Mouse (Mus musculus) heart, embryonic 15.5 days (tissue): ENCODE data around the gene Gm17651. TPM values are rescaled to one million over a fixed set of nuclear protein-coding genes. Genes with fewer than 3 reads are reported as not detected.
A peak's percentile ranks its signal among the peaks of the same experiment; 100 is the strongest.

Experiments used
- ATAC-seq: fragments of 200-750 bp; cut with Nextera tagmentation; replicated peaks from 2 replicates; pipeline ENCODE4 v1.8.0; 2017; ENCODE audit warnings: low read depth, moderate TSS enrichment; ENCODE audit not compliant: insufficient number of reproducible peaks, insufficient read depth, low FRiP score
- H3K27ac ChIP-seq: fragments of 300-500 bp; sonication (generic); 2 replicates; pipeline ENCODE4 v1.5.1; 2015; ENCODE audit warnings: mild to moderate bottlenecking, inconsistent platforms
- H3K27me3 ChIP-seq: fragments of 300-500 bp; sonication (generic); 2 replicates; pipeline ENCODE4 v1.6.1; 2015; ENCODE audit warnings: inconsistent platforms
- H3K36me3 ChIP-seq: fragments of 300-500 bp; sonication (generic); 2 replicates; pipeline ENCODE4 v1.6.1; 2015; ENCODE audit warnings: mild to moderate bottlenecking, inconsistent platforms
- H3K4me1 ChIP-seq: fragments of 300-500 bp; sonication (generic); replicated peaks from 2 replicates; pipeline ENCODE4 v1.6.1; 2015; ENCODE audit warnings: inconsistent platforms
- H3K4me2 ChIP-seq: fragments of 300-500 bp; sonication (generic); 2 replicates; pipeline ENCODE4 v1.6.1; 2015; ENCODE audit warnings: inconsistent platforms, mild to moderate bottlenecking, moderate library complexity
- H3K4me3 ChIP-seq: fragments of 300-500 bp; sonication (generic); 2 replicates; pipeline ENCODE4 v1.5.1; 2015; ENCODE audit warnings: mild to moderate bottlenecking, inconsistent platforms
- H3K9ac ChIP-seq: fragments of 300-500 bp; sonication (generic); 2 replicates; pipeline ENCODE4 v1.6.1; 2015; ENCODE audit warnings: mild to moderate bottlenecking, inconsistent platforms
- H3K9me3 ChIP-seq: fragments of 300-500 bp; sonication (generic); replicated peaks from 2 replicates; pipeline ENCODE4 v1.6.1; 2016; ENCODE audit warnings: inconsistent platforms
- WGBS: fragments of 180-500 bp; shearing (Covaris S2); methylation state at CpG from one replicate; pipeline ENCODE4 v1.1.7; 2015; ENCODE audit warnings: mixed read lengths; 5-methylcytosine and 5-hydroxymethylcytosine counted together
- microRNA-seq: library from miRNA; unstranded; fragments of <30 nt; microRNA quantifications from one replicate; pipeline ENCODE4, GENCODE M21; 2016
- polyA plus RNA-seq: library from polyadenylated mRNA; unstranded; fragments of >200 nt; fragmentation: Nextera tagmentation; extraction: Ambion mirVana; gene quantifications from 2 replicates; pipeline ENCODE4 v1.2.1, GENCODE M21; 2015

Gm17651 gene
- polyA plus RNA-seq, 1 experiment from 2014 or later = not detected

DNA sequence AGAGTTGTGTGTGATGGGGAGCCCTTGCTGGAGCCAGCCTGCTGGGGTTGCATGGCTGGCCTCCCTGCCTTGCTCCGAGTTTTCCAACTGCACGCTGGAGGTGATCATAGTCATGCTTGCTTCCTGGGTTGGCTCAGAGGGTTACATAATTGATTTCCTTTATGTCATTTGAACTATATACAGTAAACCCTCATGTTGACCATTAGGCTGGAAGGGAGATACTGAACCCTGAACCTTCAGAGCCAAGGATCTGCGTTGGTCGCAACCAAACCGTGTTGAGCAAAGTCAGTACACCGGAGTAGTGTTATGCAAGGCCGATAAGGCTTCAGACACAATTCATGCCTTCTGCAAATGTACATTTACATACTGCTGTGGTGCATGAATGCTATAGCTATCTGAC lies 46.6 kb downstream of the Gm17651 start:
- Histone ChIP-seq H3K9ac (peak overlapping the region; percentile 53; the same call in 1 of the 2 replicates), H3K4me2 (peak overlapping the region; percentile 80), H3K4me1 (peaks cover 8% of the 10 kb centered on the region), H3K36me3 (no peaks in the 10 kb centered on the region), H3K27me3 (no peaks in the 10 kb centered on the region), H3K27ac (no peak overlapping the region), H3K4me3 (peak overlapping the region; percentile 59), H3K9me3 (no peaks in the 10 kb centered on the region)
- 71% methylated on average over 7 of the region's 7 CpGs for WGBS
- no peak for ATAC-seq

DNA sequence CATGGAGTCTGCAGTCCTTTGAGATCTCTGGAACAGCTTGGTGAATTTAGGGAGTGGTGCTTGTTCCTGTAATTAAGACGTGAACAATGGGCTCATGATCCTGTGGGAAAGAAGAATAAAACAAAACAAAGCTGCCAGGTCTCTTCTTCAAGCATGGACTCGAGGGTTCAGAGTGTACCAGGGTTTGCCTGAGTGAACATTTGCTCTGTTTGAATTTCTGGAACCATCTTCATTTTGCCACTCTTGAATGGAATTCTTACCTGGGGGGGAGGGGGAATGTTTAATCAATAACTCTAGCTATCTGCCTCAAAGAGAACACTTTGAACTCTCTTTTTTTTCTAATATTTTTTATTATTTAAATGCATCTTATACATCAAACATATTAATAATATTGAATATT lies 49.9 kb downstream of the Gm17651 start:
- no peak overlapping the region for H3K4me2 ChIP-seq
- no peak for ATAC-seq
- H3K27me3 ChIP-seq = no peaks in the 10 kb centered on the region
- no peaks in the 10 kb centered on the region for H3K9me3 ChIP-seq
- H3K4me3 ChIP-seq = no peak overlapping the region
- peaks cover 8% of the 10 kb centered on the region for H3K4me1 ChIP-seq
- H3K9ac ChIP-seq = no peak overlapping the region
- H3K27ac ChIP-seq = no peak overlapping the region
- no peaks in the 10 kb centered on the region for H3K36me3 ChIP-seq
- WGBS = 55% methylated on average over 2 of the region's 2 CpGs

Small RNA genes within 50 kb of the gene (microRNA-seq; reads per million reads assigned to microRNA genes)
- gene Mir7225 = not detected

Other genes with a start within 250 kb of the Gm17651 start
- 12.8 and 13.6 TPM in 2 replicates for gene Chd1l, start 64.5 kb downstream of the Gm17651 start, polyA plus RNA-seq
- 4.1 and 5.5 TPM in 2 replicates for gene Fmo5, start 45.9 kb downstream of the Gm17651 start, polyA plus RNA-seq
- gene Prkab2, start 16.5 kb downstream of the Gm17651 start, polyA plus RNA-seq = 14.0 and 15.5 TPM in 2 replicates
- 93.0 and 99.0 TPM in 2 replicates for gene Pde4dip, start 214.0 kb upstream of the Gm17651 start, polyA plus RNA-seq
- gene Sec22b, start 226.5 kb upstream of the Gm17651 start, polyA plus RNA-seq = 98.1 and 118 TPM in 2 replicates